Mouse (Mus musculus): Measurements from ENCODE around the gene Chit1. TPM values are rescaled to one million over a fixed set of nuclear protein-coding genes. Genes with fewer than 3 reads are reported as not detected.

The Chit1 gene
- polyA plus RNA-seq, 1 experiment from 2014 or later, result 0.13 TPM

GRCm38 (mm10) chr1:134084128-134084527, 26.9 kb upstream of the Chit1 start:
- Histone ChIP-seq H3K9me3 (replicated peaks; ENCODE audit: control insufficient read depth, low read length) (no peaks in the 10 kb centered on the region), H3K27ac (ENCODE audit: low read depth, low read length) (no peak overlapping the region), H3K9ac (ENCODE audit: low read length) (no peak overlapping the region), H3K4me1 (ENCODE audit: control insufficient read depth, insufficient read depth, low read length) (peaks cover 14% of the 10 kb centered on the region), H3K4me3 (ENCODE audit: low read depth, low read length) (no peak overlapping the region), H3K27me3 (replicated peaks; ENCODE audit: control insufficient read depth, insufficient read depth, low read length) (no peaks in the 10 kb centered on the region), H3K36me3 (ENCODE audit: control insufficient read depth, insufficient read depth, low read length) (no peaks in the 10 kb centered on the region), H3K4me2 (ENCODE audit: low read length) (no peak overlapping the region)
- WGBS, result 81% methylated on average over 3 of the region's 3 CpGs
- DNase-seq (ENCODE audit: low spot score) (no peak), ATAC-seq (no peak)

- peak; percentile 47; the same call in 1 of the 2 replicates for ATAC-seq
- no peaks in the 10 kb centered on the region for H3K36me3 ChIP-seq (ENCODE audit: control insufficient read depth, insufficient read depth, low read length)
- H3K4me3 ChIP-seq (ENCODE audit: low read depth, low read length), result no peak overlapping the region
- H3K27me3 ChIP-seq (replicated peaks; ENCODE audit: control insufficient read depth, insufficient read depth, low read length), result no peaks in the 10 kb centered on the region
- no peaks in the 10 kb centered on the region for H3K9me3 ChIP-seq (replicated peaks; ENCODE audit: control insufficient read depth, low read length)
- WGBS, result 9% methylated on average over 3 of the region's 3 CpGs
- H3K9ac ChIP-seq (ENCODE audit: low read length), result no peak overlapping the region
- no peak for DNase-seq (ENCODE audit: low spot score)
- no peak overlapping the region; the same call in 1 of the 2 replicates for H3K27ac ChIP-seq (ENCODE audit: low read depth, low read length)
- peaks cover 10% of the 10 kb centered on the region; the same call in 1 of the 2 replicates for H3K4me1 ChIP-seq (ENCODE audit: control insufficient read depth, insufficient read depth, low read length)
- no peak overlapping the region for H3K4me2 ChIP-seq (ENCODE audit: low read length)
These were observed 25.0 kb upstream of the Chit1 start for GRCm38 (mm10) chr1:134086017-134086416.

GRCm38 (mm10) chr1:134086811-134087398, 24.1 kb upstream of the Chit1 start:
- WGBS, result 57% methylated on average over 16 of the region's 16 CpGs
- Histone ChIP-seq H3K27ac (ENCODE audit: low read depth, low read length) (0 out of 2 replicates have a peak overlapping the region, but pooled peaks have one; percentile 30), H3K9ac (ENCODE audit: low read length) (peak overlapping the region; percentile 21; the same call in 1 of the 2 replicates), H3K9me3 (replicated peaks; ENCODE audit: control insufficient read depth, low read length) (no peaks in the 10 kb centered on the region), H3K36me3 (ENCODE audit: control insufficient read depth, insufficient read depth, low read length) (no peaks in the 10 kb centered on the region), H3K4me3 (ENCODE audit: low read depth, low read length) (no peak overlapping the region), H3K27me3 (replicated peaks; ENCODE audit: control insufficient read depth, insufficient read depth, low read length) (no peaks in the 10 kb centered on the region), H3K4me1 (ENCODE audit: control insufficient read depth, insufficient read depth, low read length) (peaks cover 10% of the 10 kb centered on the region; the same call in 1 of the 2 replicates), H3K4me2 (ENCODE audit: low read length) (no peak overlapping the region)
- DNase-seq (ENCODE audit: low spot score), result no peak
- ATAC-seq, result no peak

GRCm38 (mm10) chr1:134089074-134089473, 22.0 kb upstream of the Chit1 start:
- H3K9me3 ChIP-seq (replicated peaks; ENCODE audit: control insufficient read depth, low read length), result no peaks in the 10 kb centered on the region
- H3K4me3 ChIP-seq (ENCODE audit: low read depth, low read length), result no peak overlapping the region
- no peak overlapping the region for H3K9ac ChIP-seq (ENCODE audit: low read length)
- H3K36me3 ChIP-seq (ENCODE audit: control insufficient read depth, insufficient read depth, low read length), result no peaks in the 10 kb centered on the region
- no peak overlapping the region for H3K4me2 ChIP-seq (ENCODE audit: low read length)
- H3K27ac ChIP-seq (ENCODE audit: low read depth, low read length), result no peak overlapping the region
- 87% methylated on average over 7 of the region's 7 CpGs for WGBS
- peaks cover 28% of the 10 kb centered on the region for H3K4me1 ChIP-seq (ENCODE audit: control insufficient read depth, insufficient read depth, low read length)
- H3K27me3 ChIP-seq (replicated peaks; ENCODE audit: control insufficient read depth, insufficient read depth, low read length), result no peaks in the 10 kb centered on the region
- no peak for ATAC-seq
- no peak for DNase-seq (ENCODE audit: low spot score)

- Histone ChIP-seq H3K9me3 (replicated peaks; ENCODE audit: control insufficient read depth, low read length) (no peaks in the 10 kb centered on the region), H3K4me1 (ENCODE audit: control insufficient read depth, insufficient read depth, low read length) (peaks cover 43% of the 10 kb centered on the region), H3K27me3 (replicated peaks; ENCODE audit: control insufficient read depth, insufficient read depth, low read length) (no peaks in the 10 kb centered on the region), H3K9ac (ENCODE audit: low read length) (no peak overlapping the region), H3K4me2 (ENCODE audit: low read length) (no peak overlapping the region), H3K4me3 (ENCODE audit: low read depth, low read length) (no peak overlapping the region), H3K27ac (ENCODE audit: low read depth, low read length) (no peak overlapping the region), H3K36me3 (ENCODE audit: control insufficient read depth, insufficient read depth, low read length) (no peaks in the 10 kb centered on the region)
- DNase-seq (ENCODE audit: low spot score), result no peak
- whole genome bisulfite sequencing, result 89% methylated on average over 3 of the region's 3 CpGs
- ATAC-seq, result no peak
These were observed 19.2 kb upstream of the Chit1 start for GRCm38 (mm10) chr1:134091851-134092250.

- Histone ChIP-seq H3K4me1 (ENCODE audit: control insufficient read depth, insufficient read depth, low read length) (peaks cover 48% of the 10 kb centered on the region), H3K9me3 (replicated peaks; ENCODE audit: control insufficient read depth, low read length) (no peaks in the 10 kb centered on the region), H3K27me3 (replicated peaks; ENCODE audit: control insufficient read depth, insufficient read depth, low read length) (no peaks in the 10 kb centered on the region), H3K9ac (ENCODE audit: low read length) (peak overlapping the region; percentile 65; the same call in 1 of the 2 replicates), H3K4me3 (ENCODE audit: low read depth, low read length) (peak overlapping the region; percentile 34; the same call in 1 of the 2 replicates), H3K36me3 (ENCODE audit: control insufficient read depth, insufficient read depth, low read length) (no peaks in the 10 kb centered on the region), H3K27ac (ENCODE audit: low read depth, low read length) (peak overlapping the region; percentile 70), H3K4me2 (ENCODE audit: low read length) (peak overlapping the region; percentile 74)
- ATAC-seq (no peak), DNase-seq (ENCODE audit: low spot score) (no peak)
- WGBS, result 32% methylated on average over 6 of the region's 6 CpGs
These were observed 18.7 kb upstream of the Chit1 start for GRCm38 (mm10) chr1:134092368-134092767.

GRCm38 (mm10) chr1:134092852-134093770, 17.9 kb upstream of the Chit1 start:
- Histone ChIP-seq H3K4me1 (ENCODE audit: control insufficient read depth, insufficient read depth, low read length) (peaks cover 53% of the 10 kb centered on the region), H3K9ac (ENCODE audit: low read length) (peak overlapping the region; percentile 65), H3K36me3 (ENCODE audit: control insufficient read depth, insufficient read depth, low read length) (no peaks in the 10 kb centered on the region), H3K27ac (ENCODE audit: low read depth, low read length) (peak overlapping the region; percentile 70), H3K4me2 (ENCODE audit: low read length) (peak overlapping the region; percentile 74), H3K4me3 (ENCODE audit: low read depth, low read length) (peak overlapping the region; percentile 34), H3K9me3 (replicated peaks; ENCODE audit: control insufficient read depth, low read length) (no peaks in the 10 kb centered on the region), H3K27me3 (replicated peaks; ENCODE audit: control insufficient read depth, insufficient read depth, low read length) (no peaks in the 10 kb centered on the region)
- peak; percentile 86 for DNase-seq (ENCODE audit: low spot score)
- peak; percentile 61 for ATAC-seq
- 3% methylated on average over 43 of the region's 43 CpGs for WGBS

GRCm38 (mm10) chr1:134093771-134094526, 17.1 kb upstream of the Chit1 start:
- H3K27ac ChIP-seq (ENCODE audit: low read depth, low read length), result peak overlapping the region; percentile 70; the same call in 1 of the 2 replicates
- peak overlapping the region; percentile 74; the same call in 1 of the 2 replicates for H3K4me2 ChIP-seq (ENCODE audit: low read length)
- 61% methylated on average over 13 of the region's 13 CpGs for WGBS
- ATAC-seq (no peak), DNase-seq (ENCODE audit: low spot score) (no peak)
- H3K36me3 ChIP-seq (ENCODE audit: control insufficient read depth, insufficient read depth, low read length), result no peaks in the 10 kb centered on the region
- H3K4me1 ChIP-seq (ENCODE audit: control insufficient read depth, insufficient read depth, low read length), result peaks cover 56% of the 10 kb centered on the region
- no peaks in the 10 kb centered on the region for H3K9me3 ChIP-seq (replicated peaks; ENCODE audit: control insufficient read depth, low read length)
- no peak overlapping the region for H3K4me3 ChIP-seq (ENCODE audit: low read depth, low read length)
- no peaks in the 10 kb centered on the region for H3K27me3 ChIP-seq (replicated peaks; ENCODE audit: control insufficient read depth, insufficient read depth, low read length)
- no peak overlapping the region for H3K9ac ChIP-seq (ENCODE audit: low read length)

All from forebrain, embryonic 14.5 days (tissue).